Mouse (Mus musculus) kidney, embryonic 15.5 days (tissue): ENCODE measurements around the gene Gda. TPM values are rescaled to one million over a fixed set of nuclear protein-coding genes. Genes with fewer than 3 reads are reported as not detected.

Experiments used
- ATAC-seq: fragments of 200-750 bp; cut with Nextera tagmentation; replicated peaks from 2 replicates; pipeline ENCODE4 v1.8.0; 2017; ENCODE audit warnings: moderate TSS enrichment; ENCODE audit not compliant: low FRiP score
- H3K27ac ChIP-seq: fragments of 300-500 bp; sonication (generic); 2 replicates; pipeline ENCODE4 v1.5.1; 2015; ENCODE audit warnings: mild to moderate bottlenecking, inconsistent platforms
- H3K27me3 ChIP-seq: fragments of 300-500 bp; sonication (generic); 2 replicates; pipeline ENCODE4 v1.6.1; 2015; ENCODE audit warnings: inconsistent platforms
- H3K36me3 ChIP-seq: fragments of 300-500 bp; sonication (generic); 2 replicates; pipeline ENCODE4 v1.6.1; 2015; ENCODE audit warnings: inconsistent platforms
- H3K4me1 ChIP-seq: fragments of 300-500 bp; sonication (generic); 2 replicates; pipeline ENCODE4 v1.6.1; 2015; ENCODE audit warnings: inconsistent platforms
- H3K4me2 ChIP-seq: fragments of 300-500 bp; sonication (generic); 2 replicates; pipeline ENCODE4 v1.6.1; 2015; ENCODE audit warnings: moderate library complexity, mild to moderate bottlenecking, inconsistent platforms
- H3K4me3 ChIP-seq: fragments of 300-500 bp; sonication (generic); replicated peaks from 2 replicates; pipeline ENCODE4 v1.5.1; 2015; ENCODE audit warnings: mild to moderate bottlenecking, inconsistent platforms
- H3K9ac ChIP-seq: fragments of 300-500 bp; sonication (generic); 2 replicates; pipeline ENCODE4 v1.6.1; 2015; ENCODE audit warnings: mild to moderate bottlenecking, inconsistent platforms
- H3K9me3 ChIP-seq: fragments of 300-500 bp; sonication (generic); replicated peaks from 2 replicates; pipeline ENCODE4 v1.6.1; 2016; ENCODE audit warnings: inconsistent platforms
- WGBS: fragments of 180-500 bp; shearing (Covaris S2); methylation state at CpG from one replicate; pipeline ENCODE4 v1.1.7; 2015; ENCODE audit warnings: mixed read lengths; 5-methylcytosine and 5-hydroxymethylcytosine counted together
- polyA plus RNA-seq: library from polyadenylated mRNA; unstranded; fragments of >200 nt; fragmentation: Nextera tagmentation; extraction: Ambion mirVana; gene quantifications from 2 replicates; pipeline ENCODE4 v1.2.1, GENCODE M21; 2015

The Gda gene
- polyA plus RNA-seq, 1 experiment from 2014 or later = 0.17 TPM

- no peak for ATAC-seq
- H3K4me1 ChIP-seq = 0 out of 2 replicates have a peak, but pooled peaks cover 3% of the 10 kb centered on the region
- H3K27ac ChIP-seq = no peak overlapping the region
- no peaks in the 10 kb centered on the region for H3K36me3 ChIP-seq
- H3K4me3 ChIP-seq = no peak overlapping the region
- WGBS = 96% methylated on average over 1 of the region's 1 CpGs
- no peaks in the 10 kb centered on the region for H3K27me3 ChIP-seq
- no peaks in the 10 kb centered on the region for H3K9me3 ChIP-seq
- no peak overlapping the region for H3K9ac ChIP-seq
- no peak overlapping the region for H3K4me2 ChIP-seq
Observed at GRCm38 (mm10) chr19:21481031-21481430, 7.8 kb upstream of the Gda start.

- Histone ChIP-seq H3K4me2 (no peak overlapping the region), H3K4me3 (no peak overlapping the region), H3K36me3 (no peaks in the 10 kb centered on the region), H3K9me3 (no peaks in the 10 kb centered on the region), H3K27ac (no peak overlapping the region), H3K27me3 (no peaks in the 10 kb centered on the region), H3K4me1 (0 out of 2 replicates have a peak, but pooled peaks cover 3% of the 10 kb centered on the region), H3K9ac (no peak overlapping the region)
- no peak for ATAC-seq
- WGBS = 73% methylated on average over 2 of the region's 2 CpGs
Observed at GRCm38 (mm10) chr19:21480053-21480419, 6.8 kb upstream of the Gda start.

DNA sequence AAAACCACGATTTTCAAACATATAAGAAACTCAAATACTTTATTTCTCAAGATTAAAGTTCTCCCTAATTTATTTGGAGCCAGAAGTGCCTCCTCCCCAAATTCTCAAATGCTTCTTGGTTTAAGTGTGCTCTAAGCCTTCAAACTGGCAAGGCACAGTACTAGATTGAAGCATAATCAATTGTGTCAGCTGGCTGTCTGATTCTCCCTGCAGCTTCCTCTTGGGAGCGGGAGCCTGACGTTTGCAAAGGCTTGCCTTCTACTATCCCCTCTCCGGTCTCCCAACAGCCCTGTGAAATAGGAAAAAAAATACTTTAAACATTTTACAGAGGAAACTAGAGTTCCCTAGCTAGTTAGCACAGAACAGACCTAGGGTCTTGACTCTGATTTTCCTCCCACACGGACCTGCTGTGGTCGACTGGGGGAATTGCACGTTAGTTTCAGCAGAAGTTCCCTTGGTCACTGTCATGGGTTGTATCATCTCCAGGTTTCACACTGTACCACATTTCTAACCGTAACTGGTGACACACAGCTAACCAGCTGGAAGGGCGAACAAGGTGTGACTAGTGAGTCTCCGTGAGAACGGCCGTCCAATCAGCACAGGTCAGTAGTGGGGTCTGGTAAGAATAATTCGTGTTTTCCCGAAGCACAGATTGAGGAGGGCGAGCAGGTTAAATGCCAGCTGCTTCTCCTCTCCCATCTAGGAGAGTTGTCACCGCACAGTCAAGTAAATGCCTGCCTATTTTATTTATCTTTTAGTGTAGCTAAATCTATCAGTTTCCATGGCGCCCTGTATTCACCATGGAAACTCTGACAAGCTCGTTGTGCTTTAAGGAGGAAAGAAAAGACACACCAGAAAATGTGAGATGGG lies 6.2 kb upstream of the Gda start:
- 0 out of 2 replicates have a peak, but pooled peaks cover 3% of the 10 kb centered on the region for H3K4me1 ChIP-seq
- no peaks in the 10 kb centered on the region for H3K36me3 ChIP-seq
- no peak overlapping the region for H3K9ac ChIP-seq
- no peaks in the 10 kb centered on the region for H3K27me3 ChIP-seq
- no peak overlapping the region for H3K4me3 ChIP-seq
- no peak overlapping the region for H3K4me2 ChIP-seq
- no peak for ATAC-seq
- 41% methylated on average over 18 of the region's 18 CpGs for WGBS
- no peak overlapping the region for H3K27ac ChIP-seq
- H3K9me3 ChIP-seq = no peaks in the 10 kb centered on the region

GRCm38 (mm10) chr19:21478538-21478937 lies 5.3 kb upstream of the Gda start:
- H3K4me3 ChIP-seq = no peak overlapping the region
- no peak overlapping the region for H3K4me2 ChIP-seq
- 29% methylated on average over 3 of the region's 3 CpGs for WGBS
- H3K9ac ChIP-seq = no peak overlapping the region
- no peaks in the 10 kb centered on the region for H3K27me3 ChIP-seq
- 0 out of 2 replicates have a peak, but pooled peaks cover 3% of the 10 kb centered on the region for H3K4me1 ChIP-seq
- ATAC-seq = peak; percentile 78
- H3K27ac ChIP-seq = no peak overlapping the region
- no peaks in the 10 kb centered on the region for H3K36me3 ChIP-seq
- H3K9me3 ChIP-seq = no peaks in the 10 kb centered on the region

GRCm38 (mm10) chr19:21477780-21478179 lies 4.5 kb upstream of the Gda start:
- 77% methylated on average over 2 of the region's 2 CpGs for WGBS
- Histone ChIP-seq H3K4me3 (no peak overlapping the region), H3K27me3 (peaks cover 5% of the 10 kb centered on the region), H3K27ac (no peak overlapping the region), H3K36me3 (no peaks in the 10 kb centered on the region), H3K9ac (no peak overlapping the region), H3K9me3 (no peaks in the 10 kb centered on the region), H3K4me1 (peaks cover 3% of the 10 kb centered on the region; the same call in 1 of the 2 replicates), H3K4me2 (no peak overlapping the region)
- ATAC-seq = no peak

DNA sequence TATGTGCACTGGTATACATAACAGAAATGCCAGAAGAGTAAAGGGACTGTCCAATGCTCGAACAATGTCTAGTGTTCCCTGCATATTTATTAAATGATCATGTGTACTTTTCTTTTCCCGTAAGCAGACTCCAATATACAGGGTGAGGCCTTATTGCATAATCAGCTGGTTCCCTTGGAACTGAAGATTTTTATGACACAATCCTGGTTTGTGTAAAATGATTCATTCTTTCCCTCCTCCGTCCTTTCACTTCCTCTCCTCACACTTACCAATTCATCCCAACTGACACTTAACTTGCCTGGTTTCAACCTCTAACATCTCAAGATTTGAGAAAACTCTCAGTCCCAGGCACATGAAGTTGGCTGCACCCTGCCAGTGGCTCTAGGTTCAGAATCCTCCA lies 3.5 kb upstream of the Gda start:
- Histone ChIP-seq H3K27me3 (peaks cover 15% of the 10 kb centered on the region), H3K4me1 (peaks cover 12% of the 10 kb centered on the region), H3K9me3 (no peaks in the 10 kb centered on the region), H3K27ac (no peak overlapping the region), H3K36me3 (no peaks in the 10 kb centered on the region), H3K4me2 (no peak overlapping the region), H3K4me3 (no peak overlapping the region), H3K9ac (no peak overlapping the region)
- ATAC-seq = no peak
- 80% methylated on average over 3 of the region's 3 CpGs for WGBS

GRCm38 (mm10) chr19:21472121-21472780 lies 994 bp downstream of the Gda start:
- Histone ChIP-seq H3K27me3 (peaks cover 25% of the 10 kb centered on the region), H3K9me3 (0 out of 2 replicates have a peak, but pooled peaks cover 3% of the 10 kb centered on the region), H3K9ac (peak overlapping the region; percentile 36), H3K27ac (no peak overlapping the region), H3K4me2 (peak overlapping the region; percentile 93), H3K4me1 (peaks cover 9% of the 10 kb centered on the region), H3K4me3 (peak overlapping the region; percentile 52), H3K36me3 (no peaks in the 10 kb centered on the region)
- peak; percentile 94 for ATAC-seq
- 3% methylated on average over 39 of the region's 48 CpGs for WGBS

DNA sequence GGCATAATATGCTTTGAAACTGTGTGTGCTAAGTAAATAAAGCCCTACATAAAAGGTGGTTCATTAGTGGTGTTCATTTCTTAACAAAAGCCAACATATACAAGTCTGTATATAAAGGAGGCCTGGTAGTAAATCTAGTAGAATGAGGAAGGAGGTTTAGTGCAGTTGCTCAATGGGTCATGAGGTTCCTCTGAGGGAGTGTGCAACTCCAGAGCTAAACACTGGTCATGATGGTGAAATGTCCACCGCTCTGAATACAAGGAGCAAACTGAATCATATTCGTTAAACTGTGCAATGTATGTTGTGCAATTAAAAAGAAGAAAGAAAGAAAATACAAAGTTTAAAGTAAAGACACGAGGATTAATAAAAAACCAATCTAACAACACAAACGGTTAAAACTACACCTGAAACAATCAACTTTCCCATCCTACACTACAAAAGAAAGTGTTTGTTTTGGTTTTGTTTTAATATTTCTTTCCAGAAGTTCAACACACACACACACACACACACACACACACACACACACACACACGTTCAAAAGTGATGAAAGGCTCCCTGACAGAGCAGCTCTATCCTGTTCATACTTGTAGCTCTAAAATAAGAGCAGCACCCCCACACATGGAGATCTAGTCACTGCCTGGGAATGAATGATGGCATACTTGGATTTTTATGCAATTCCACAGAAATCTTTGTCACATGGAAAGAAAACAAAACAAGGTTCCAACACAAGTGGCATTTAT lies 11.9 kb downstream of the Gda start:
- Histone ChIP-seq H3K9me3 (no peaks in the 10 kb centered on the region), H3K27ac (no peak overlapping the region), H3K4me3 (no peak overlapping the region), H3K4me2 (no peak overlapping the region), H3K36me3 (no peaks in the 10 kb centered on the region), H3K9ac (no peak overlapping the region), H3K27me3 (no peaks in the 10 kb centered on the region), H3K4me1 (no peaks in the 10 kb centered on the region)
- ATAC-seq = no peak
- 77% methylated on average over 5 of the region's 5 CpGs for WGBS

GRCm38 (mm10) chr19:21457461-21457860 lies 15.8 kb downstream of the Gda start:
- no peak for ATAC-seq

GRCm38 (mm10) chr19:21441787-21442186 lies 31.5 kb downstream of the Gda start:
- no peak for ATAC-seq
- 82% methylated on average over 3 of the region's 3 CpGs for WGBS
- no peaks in the 10 kb centered on the region for H3K27me3 ChIP-seq
- H3K4me1 ChIP-seq = no peaks in the 10 kb centered on the region
- H3K36me3 ChIP-seq = no peaks in the 10 kb centered on the region
- H3K27ac ChIP-seq = no peak overlapping the region
- no peaks in the 10 kb centered on the region for H3K9me3 ChIP-seq
- H3K4me2 ChIP-seq = no peak overlapping the region
- no peak overlapping the region for H3K4me3 ChIP-seq
- H3K9ac ChIP-seq = no peak overlapping the region

More at GRCm38 (mm10) chr19:21457461-21457860, 15.8 kb downstream of the Gda start:
- no peaks in the 10 kb centered on the region for H3K9me3 ChIP-seq
- no peaks in the 10 kb centered on the region for H3K27me3 ChIP-seq
- H3K36me3 ChIP-seq = no peaks in the 10 kb centered on the region
- H3K27ac ChIP-seq = no peak overlapping the region
- H3K4me3 ChIP-seq = no peak overlapping the region
- 82% methylated on average over 4 of the region's 4 CpGs for WGBS
- no peak overlapping the region for H3K9ac ChIP-seq
- H3K4me1 ChIP-seq = no peaks in the 10 kb centered on the region
- no peak overlapping the region for H3K4me2 ChIP-seq

DNA sequence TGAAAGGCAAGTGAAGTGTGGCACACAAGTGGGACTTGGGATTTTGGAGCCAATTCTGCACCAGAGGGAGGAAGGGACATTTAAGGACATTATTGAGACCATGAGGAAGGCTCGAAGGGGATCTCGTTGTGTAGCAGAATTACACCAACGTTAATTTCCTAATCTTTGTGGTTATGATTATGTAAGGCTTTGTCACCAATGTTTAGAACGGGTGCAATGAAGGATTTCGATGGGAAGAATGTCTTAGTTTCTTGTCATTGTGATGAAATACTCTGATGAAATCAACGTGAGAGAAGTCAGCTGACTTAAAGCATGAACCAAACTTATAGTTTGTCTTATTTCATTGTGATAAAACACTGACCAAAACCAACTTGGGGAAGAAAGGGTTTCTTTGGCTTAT lies 32.4 kb downstream of the Gda start:
- no peaks in the 10 kb centered on the region for H3K27me3 ChIP-seq
- H3K27ac ChIP-seq = no peak overlapping the region
- no peak overlapping the region for H3K4me2 ChIP-seq
- no peaks in the 10 kb centered on the region for H3K9me3 ChIP-seq
- no peaks in the 10 kb centered on the region for H3K4me1 ChIP-seq
- no peak overlapping the region for H3K4me3 ChIP-seq
- ATAC-seq = no peak
- no peaks in the 10 kb centered on the region for H3K36me3 ChIP-seq
- 86% methylated on average over 6 of the region's 6 CpGs for WGBS
- no peak overlapping the region for H3K9ac ChIP-seq
